Mouse (Mus musculus): ENCODE results near the gene Prune1. TPM values are rescaled to one million over a fixed set of nuclear protein-coding genes. Genes with fewer than 3 reads are reported as not detected.

The Prune1 gene
- polyA plus RNA-seq, 1 experiment from 2014 or later = 23.5 TPM

- Histone ChIP-seq H3K4me1 (ENCODE audit: insufficient read depth) (peaks cover 16% of the 10 kb centered on the region; the same call in 1 of the 2 replicates), H3K9me3 (ENCODE audit: low read depth, low read length) (no peaks in the 10 kb centered on the region), H3K27ac (ENCODE audit: low read depth) (peak overlapping the region; percentile 98), H3K36me3 (ENCODE audit: insufficient read depth) (peaks cover 45% of the 10 kb centered on the region), H3K4me3 (ENCODE audit: low read depth, low read length) (peak overlapping the region; percentile 94), H3K9ac (peak overlapping the region; percentile 90), H3K27me3 (ENCODE audit: insufficient read depth, low read length) (no peaks in the 10 kb centered on the region), H3K4me2 (peak overlapping the region; percentile 94)
- 46% methylated on average over 8 of the region's 8 CpGs for WGBS
- TF ChIP-seq CTCF (IDR thresholded peaks at IDR 0.05; ENCODE audit: low read depth) = no peak
- ATAC-seq (ENCODE audit: insufficient read depth) (no peak), DNase-seq (peak; percentile 21)
Measured at GRCm38 (mm10) chr3:95230495-95231297, 51.2 kb downstream of the Prune1 start.

- DNase-seq = peak; percentile 60
- H3K27me3 ChIP-seq (ENCODE audit: insufficient read depth, low read length) = no peaks in the 10 kb centered on the region
- H3K4me2 ChIP-seq = peak overlapping the region; percentile 94
- no peak for TF ChIP-seq CTCF (IDR thresholded peaks at IDR 0.05; ENCODE audit: low read depth)
- peaks cover 16% of the 10 kb centered on the region; the same call in 1 of the 2 replicates for H3K4me1 ChIP-seq (ENCODE audit: insufficient read depth)
- 1% methylated on average over 13 of the region's 13 CpGs for WGBS
- no peaks in the 10 kb centered on the region for H3K9me3 ChIP-seq (ENCODE audit: low read depth, low read length)
- peak; percentile 22 for ATAC-seq (ENCODE audit: insufficient read depth)
- H3K4me3 ChIP-seq (ENCODE audit: low read depth, low read length) = peak overlapping the region; percentile 94
- H3K36me3 ChIP-seq (ENCODE audit: insufficient read depth) = peaks cover 38% of the 10 kb centered on the region
- peak overlapping the region; percentile 90 for H3K9ac ChIP-seq
- H3K27ac ChIP-seq (ENCODE audit: low read depth) = peak overlapping the region; percentile 98
Measured at GRCm38 (mm10) chr3:95229781-95230494, 51.9 kb downstream of the Prune1 start.

DNA sequence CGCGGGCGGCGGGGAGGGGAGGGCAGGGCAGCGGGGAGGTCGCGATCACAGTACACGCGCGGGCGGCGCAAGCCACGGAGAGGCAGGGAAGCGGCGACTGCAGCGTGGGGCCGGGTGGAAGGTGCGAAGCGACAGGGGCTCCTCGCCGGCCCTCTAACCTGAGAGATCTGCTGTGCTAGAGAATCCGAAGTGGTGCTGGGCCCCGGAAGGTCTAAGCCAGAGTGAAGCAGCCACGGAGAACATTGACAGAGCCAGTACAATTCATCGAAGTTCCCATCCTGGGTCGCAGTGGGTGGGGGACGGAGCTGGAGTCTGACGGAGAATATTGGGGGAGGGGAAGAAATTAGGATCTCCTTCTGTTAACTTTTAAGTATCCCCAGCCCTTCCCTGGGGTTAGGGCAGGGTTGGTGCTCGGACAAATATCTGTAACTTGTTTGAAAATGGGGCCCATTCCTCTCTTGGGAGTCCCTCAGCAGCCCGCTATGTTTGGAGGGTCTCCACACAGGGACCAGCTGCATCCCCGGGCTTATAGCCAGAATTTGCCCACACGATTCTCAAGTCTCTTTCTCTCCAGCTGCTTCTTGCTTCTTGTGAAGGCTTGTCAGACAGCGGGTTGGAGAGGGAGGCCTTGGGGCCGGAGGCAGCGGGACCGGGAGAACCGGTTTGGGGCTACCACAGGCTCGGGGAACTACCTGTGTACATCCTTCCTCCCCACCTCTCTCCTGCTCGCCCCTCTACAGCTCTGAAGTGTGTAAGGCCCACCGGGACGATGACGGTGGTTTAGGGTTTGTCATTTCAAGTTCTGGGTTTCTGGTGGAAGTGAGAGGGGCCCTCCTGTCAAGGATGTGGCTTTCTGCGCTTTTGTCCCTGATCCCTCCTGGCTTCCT, 52.7 kb downstream of the Prune1 start:
- Histone ChIP-seq H3K36me3 (ENCODE audit: insufficient read depth) (peaks cover 30% of the 10 kb centered on the region), H3K27me3 (ENCODE audit: insufficient read depth, low read length) (no peaks in the 10 kb centered on the region), H3K9me3 (ENCODE audit: low read depth, low read length) (no peaks in the 10 kb centered on the region), H3K4me3 (ENCODE audit: low read depth, low read length) (peak overlapping the region; percentile 94), H3K4me2 (peak overlapping the region; percentile 94), H3K27ac (ENCODE audit: low read depth) (peak overlapping the region; percentile 98), H3K4me1 (ENCODE audit: insufficient read depth) (peaks cover 19% of the 10 kb centered on the region; the same call in 1 of the 2 replicates), H3K9ac (peak overlapping the region; percentile 90)
- no peak for TF ChIP-seq CTCF (IDR thresholded peaks at IDR 0.05; ENCODE audit: low read depth)
- WGBS = under 1% methylated on average over 43 of the region's 43 CpGs
- DNase-seq (peak; percentile 84), ATAC-seq (ENCODE audit: insufficient read depth) (peak; percentile 50)

GRCm38 (mm10) chr3:95228148-95228893, 53.6 kb downstream of the Prune1 start, which contains the start of gene Cdc42se1:
Cdc42se1 (plus strand) TSS chr3:95228732.
- peaks cover 19% of the 10 kb centered on the region; the same call in 1 of the 2 replicates for H3K4me1 ChIP-seq (ENCODE audit: insufficient read depth)
- H3K9ac ChIP-seq = peak within 1 kb of the TSS; percentile 90
- TF ChIP-seq CTCF (IDR thresholded peaks at IDR 0.05; ENCODE audit: low read depth) = no peak
- no peaks in the 10 kb centered on the region for H3K27me3 ChIP-seq (ENCODE audit: insufficient read depth, low read length)
- DNase-seq (peak; percentile 94), ATAC-seq (ENCODE audit: insufficient read depth) (peak; percentile 86)
- peak within 1 kb of the TSS; percentile 94 for H3K4me2 ChIP-seq
- peaks cover 26% of the 10 kb centered on the region for H3K36me3 ChIP-seq (ENCODE audit: insufficient read depth)
- H3K4me3 ChIP-seq (ENCODE audit: low read depth, low read length) = peak within 1 kb of the TSS; percentile 94
- H3K27ac ChIP-seq (ENCODE audit: low read depth) = peak within 1 kb of the TSS; percentile 98
- no peaks in the 10 kb centered on the region for H3K9me3 ChIP-seq (ENCODE audit: low read depth, low read length)
- under 1% methylated on average over 64 of the region's 64 CpGs for WGBS

DNA sequence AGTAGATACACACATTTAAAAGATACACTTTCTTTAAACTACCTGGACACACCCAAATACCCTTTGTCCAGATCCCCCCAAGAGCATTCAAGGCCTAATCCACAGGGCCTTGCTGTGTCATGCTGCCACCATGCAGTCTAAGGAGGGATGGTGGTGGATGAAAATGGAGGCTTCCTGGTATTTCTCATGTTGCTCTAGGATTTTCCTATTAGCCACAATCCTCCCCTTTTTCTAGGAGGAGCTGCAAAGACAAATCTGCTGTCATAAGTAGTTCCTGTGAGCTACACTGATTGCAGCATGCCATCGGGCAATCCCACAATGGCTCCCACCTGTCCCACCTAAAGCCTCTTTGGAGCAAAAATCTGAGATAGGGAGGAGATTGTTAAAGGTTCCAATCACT, 54.7 kb downstream of the Prune1 start:
- Histone ChIP-seq H3K27ac (ENCODE audit: low read depth) (peak overlapping the region; percentile 98), H3K9me3 (ENCODE audit: low read depth, low read length) (no peaks in the 10 kb centered on the region), H3K9ac (peak overlapping the region; percentile 90), H3K4me2 (peak overlapping the region; percentile 94), H3K36me3 (ENCODE audit: insufficient read depth) (peaks cover 26% of the 10 kb centered on the region), H3K4me3 (ENCODE audit: low read depth, low read length) (peak overlapping the region; percentile 94), H3K4me1 (ENCODE audit: insufficient read depth) (peaks cover 19% of the 10 kb centered on the region; the same call in 1 of the 2 replicates), H3K27me3 (ENCODE audit: insufficient read depth, low read length) (no peaks in the 10 kb centered on the region)
- no peak for TF ChIP-seq CTCF (IDR thresholded peaks at IDR 0.05; ENCODE audit: low read depth)
- WGBS = 7% methylated on average over 1 of the region's 1 CpGs
- ATAC-seq (ENCODE audit: insufficient read depth) = no peak
- peak; percentile 35 for DNase-seq

GRCm38 (mm10) chr3:95224295-95224694, 57.6 kb downstream of the Prune1 start:
- 31% methylated on average over 6 of the region's 6 CpGs for WGBS
- Histone ChIP-seq H3K4me2 (no peak overlapping the region), H3K36me3 (ENCODE audit: insufficient read depth) (peaks cover 36% of the 10 kb centered on the region), H3K4me1 (ENCODE audit: insufficient read depth) (peaks cover 9% of the 10 kb centered on the region; the same call in 1 of the 2 replicates), H3K4me3 (ENCODE audit: low read depth, low read length) (no peak overlapping the region), H3K9me3 (ENCODE audit: low read depth, low read length) (no peaks in the 10 kb centered on the region), H3K9ac (no peak overlapping the region), H3K27me3 (ENCODE audit: insufficient read depth, low read length) (no peaks in the 10 kb centered on the region), H3K27ac (ENCODE audit: low read depth) (no peak overlapping the region)
- ATAC-seq (ENCODE audit: insufficient read depth) (no peak), DNase-seq (peak; percentile 44)
- TF ChIP-seq CTCF (IDR thresholded peaks at IDR 0.05; ENCODE audit: low read depth) = no peak
